Mouse (Mus musculus) CH12.LX (cell line): ENCODE measurements around the gene Soat1. TPM values are rescaled to one million over a fixed set of nuclear protein-coding genes. Genes with fewer than 3 reads are reported as not detected.

Experiments used
- DNase-seq: peaks from one replicate; pipeline ENCODE4 v3.0.0-alpha.2; 2013; ENCODE audit errors: extremely low read depth
- H3K27ac ChIP-seq: 2 replicates; pipeline ENCODE4 v1.5.1; 2012; ENCODE audit warnings: low read depth, mild to moderate bottlenecking, control low read depth, moderate library complexity; ENCODE audit not compliant: insufficient read depth
- H3K27me3 ChIP-seq: replicated peaks from 2 replicates; pipeline ENCODE3; 2012; ENCODE audit warnings: inconsistent platforms
- H3K36me3 ChIP-seq, 2 experiments: replicated peaks in 1 of 2; 2 replicates each; pipeline versions ENCODE3 to v1.6.1; 2012; ENCODE audit warnings: inconsistent platforms in 1 of 2, low read length in 1 of 2, mild to moderate bottlenecking in 1 of 2, mixed read lengths in 1 of 2, moderate library complexity in 1 of 2; ENCODE audit not compliant: control insufficient read depth in 1 of 2, insufficient read depth in 1 of 2
- H3K4me1 ChIP-seq, 2 experiments: 2 replicates each; pipeline ENCODE4 v1.6.1; 2012; ENCODE audit warnings: inconsistent platforms in 1 of 2, moderate library complexity in 1 of 2; ENCODE audit not compliant: insufficient read depth in 2 of 2, control insufficient read depth in 1 of 2
- H3K4me2 ChIP-seq: 2 replicates; pipeline ENCODE4 v1.6.1; 2012; ENCODE audit warnings: low read depth, mild to moderate bottlenecking, control low read depth; ENCODE audit not compliant: poor library complexity, insufficient read depth, severe bottlenecking
- H3K4me3 ChIP-seq, 3 experiments: fragments of 150-350 bp in 1 of 3; sonication (generic) in 1 of 3; replicated peaks in 1 of 3; 2 replicates each; pipeline versions ENCODE3 to v1.5.1; 2011 to 2012; ENCODE audit warnings: low read depth in 2 of 3, low read length in 2 of 3, mild to moderate bottlenecking in 2 of 3, moderate library complexity in 2 of 3, control low read depth in 1 of 3, improper control_type of control experiment in 1 of 3, inconsistent platforms in 1 of 3, mixed read lengths in 1 of 3; ENCODE audit not compliant: poor library complexity in 1 of 3
- H3K79me2 ChIP-seq: replicated peaks from 2 replicates; pipeline ENCODE4 v1.6.1; 2012; ENCODE audit warnings: mild to moderate bottlenecking, moderate library complexity; ENCODE audit not compliant: control insufficient read depth, poor library complexity, insufficient read depth, severe bottlenecking; ENCODE audit errors: extremely low read depth
- H3K9ac ChIP-seq: 2 replicates; pipeline ENCODE4 v1.6.1; 2012; ENCODE audit warnings: low read depth, mild to moderate bottlenecking, control low read depth, moderate library complexity; ENCODE audit not compliant: insufficient read depth
- H3K9me3 ChIP-seq: replicated peaks from 2 replicates; pipeline ENCODE3; 2012; ENCODE audit warnings: low read length, inconsistent platforms, mixed read lengths
- BHLHE40 ChIP-seq: IDR thresholded peaks from 2 replicates; pipeline ENCODE4 v1.6.1; 2011; ENCODE audit warnings: mild to moderate bottlenecking, low read depth, low read length, improper control_type of control experiment
- CHD1 ChIP-seq: IDR thresholded peaks from 2 replicates; pipeline ENCODE4 v1.6.1; 2012; ENCODE audit warnings: low read depth, low read length, improper control_type of control experiment, inconsistent platforms
- CHD2 ChIP-seq: IDR thresholded peaks from 2 replicates; pipeline ENCODE4 v1.6.1; 2011; ENCODE audit warnings: low read length, improper control_type of control experiment
- CTCF ChIP-seq, 2 experiments: IDR thresholded peaks in 1 of 2; conservative IDR thresholded peaks in 1 of 2; 2 replicates each; pipeline ENCODE4 v1.5.1; 2011 to 2012; ENCODE audit warnings: low read depth in 2 of 2, low read length in 2 of 2, improper control_type of control experiment in 1 of 2, inconsistent platforms in 1 of 2, mild to moderate bottlenecking in 1 of 2, moderate library complexity in 1 of 2
- E2F4 ChIP-seq: IDR thresholded peaks from 2 replicates; pipeline ENCODE4 v1.6.1; 2011; ENCODE audit warnings: low read depth, low read length, improper control_type of control experiment; ENCODE audit not compliant: insufficient replicate concordance
- ELF1 ChIP-seq: IDR thresholded peaks from 2 replicates; pipeline ENCODE4 v1.6.1; 2014; ENCODE audit warnings: low read depth, mild to moderate bottlenecking, inconsistent platforms, low read length, improper control_type of control experiment
- EP300 ChIP-seq: IDR thresholded peaks from 2 replicates; pipeline ENCODE4 v1.6.1; 2011; ENCODE audit warnings: low read length, improper control_type of control experiment
- ETS1 ChIP-seq: conservative IDR thresholded peaks from 2 replicates; pipeline ENCODE4 v1.6.1; 2012; ENCODE audit warnings: low read depth, mild to moderate bottlenecking, inconsistent platforms, low read length, improper control_type of control experiment, moderate library complexity
- GABPA ChIP-seq: IDR thresholded peaks from 2 replicates; pipeline ENCODE4 v1.6.1; 2012; ENCODE audit warnings: low read depth, low read length, improper control_type of control experiment, inconsistent platforms; ENCODE audit not compliant: insufficient replicate concordance
- HCFC1 ChIP-seq: IDR thresholded peaks from 2 replicates; pipeline ENCODE4 v1.6.1; 2012; ENCODE audit warnings: low read depth, mild to moderate bottlenecking, inconsistent platforms, low read length, improper control_type of control experiment
- IRF4 ChIP-seq: IDR thresholded peaks from 2 replicates; pipeline ENCODE4 v1.6.1; 2014; ENCODE audit warnings: low read depth, mild to moderate bottlenecking, inconsistent platforms, low read length, improper control_type of control experiment
- KAT2A ChIP-seq: IDR thresholded peaks from 2 replicates; pipeline ENCODE4 v1.6.1; 2012; ENCODE audit warnings: low read length, improper control_type of control experiment, inconsistent platforms; ENCODE audit not compliant: insufficient replicate concordance
- MAFK ChIP-seq: IDR thresholded peaks from 2 replicates; pipeline ENCODE4 v1.6.1; 2011; ENCODE audit warnings: low read length, improper control_type of control experiment; ENCODE audit not compliant: insufficient replicate concordance
- MAX ChIP-seq: IDR thresholded peaks from 2 replicates; pipeline ENCODE4 v1.6.1; 2011; ENCODE audit warnings: low read length, improper control_type of control experiment
- MAZ ChIP-seq: IDR thresholded peaks from 2 replicates; pipeline ENCODE4 v1.6.1; 2012; ENCODE audit warnings: low read depth, mild to moderate bottlenecking, inconsistent platforms, low read length, improper control_type of control experiment, moderate library complexity
- MXI1 ChIP-seq: IDR thresholded peaks from 2 replicates; pipeline ENCODE4 v1.6.1; 2011; ENCODE audit warnings: mild to moderate bottlenecking, low read depth, low read length, improper control_type of control experiment
- MYC ChIP-seq: IDR thresholded peaks from 2 replicates; pipeline ENCODE4 v1.6.1; 2011; ENCODE audit warnings: low read depth, mild to moderate bottlenecking, improper control_type of control experiment, low read length
- NELFE ChIP-seq: IDR thresholded peaks from 2 replicates; pipeline ENCODE4 v1.6.1; 2011; ENCODE audit warnings: low read depth, low read length, improper control_type of control experiment
- NRF1 ChIP-seq: IDR thresholded peaks from 2 replicates; pipeline ENCODE4 v1.6.1; 2014; ENCODE audit warnings: low read depth, mild to moderate bottlenecking, inconsistent platforms, low read length, improper control_type of control experiment, moderate library complexity
- PAX5 ChIP-seq: IDR thresholded peaks from 2 replicates; pipeline ENCODE4 v1.6.1; 2012; ENCODE audit warnings: low read length, inconsistent platforms, mixed read lengths
- POLR2A ChIP-seq: IDR thresholded peaks from 2 replicates; pipeline ENCODE4 v1.6.1; 2011; ENCODE audit warnings: low read depth, mild to moderate bottlenecking, improper control_type of control experiment, low read length
- POLR2AphosphoS2 ChIP-seq: IDR thresholded peaks from 2 replicates; pipeline ENCODE4 v1.6.1; 2011; ENCODE audit warnings: low read depth, low read length, improper control_type of control experiment
- RAD21 ChIP-seq: IDR thresholded peaks from 2 replicates; pipeline ENCODE4 v1.6.1; 2011; ENCODE audit warnings: low read depth, mild to moderate bottlenecking, low read length, improper control_type of control experiment, moderate library complexity
- RCOR1 ChIP-seq: conservative IDR thresholded peaks from 2 replicates; pipeline ENCODE4 v1.6.1; 2012; ENCODE audit warnings: low read depth, mild to moderate bottlenecking, inconsistent platforms, low read length, improper control_type of control experiment
- SIN3A ChIP-seq: IDR thresholded peaks from 2 replicates; pipeline ENCODE4 v1.6.1; 2012; ENCODE audit warnings: low read length, improper control_type of control experiment, inconsistent platforms
- SMC3 ChIP-seq: IDR thresholded peaks from 2 replicates; pipeline ENCODE4 v1.6.1; 2011; ENCODE audit warnings: low read depth, low read length, improper control_type of control experiment
- TBP ChIP-seq: conservative IDR thresholded peaks from 2 replicates; pipeline ENCODE4 v1.6.1; 2011; ENCODE audit warnings: low read depth, low read length, improper control_type of control experiment
- TCF12 ChIP-seq: IDR thresholded peaks from 2 replicates; pipeline ENCODE4 v1.6.1; 2014; ENCODE audit warnings: low read depth, mild to moderate bottlenecking, inconsistent platforms, low read length, improper control_type of control experiment
- UBTF ChIP-seq: IDR thresholded peaks from 2 replicates; pipeline ENCODE4 v1.6.1; 2012; ENCODE audit warnings: low read depth, mild to moderate bottlenecking, inconsistent platforms, low read length, improper control_type of control experiment, moderate library complexity
- USF1 ChIP-seq: IDR thresholded peaks from 2 replicates; pipeline ENCODE4 v1.6.1; 2014; ENCODE audit warnings: low read depth, mild to moderate bottlenecking, inconsistent platforms, low read length, improper control_type of control experiment
- USF2 ChIP-seq: conservative IDR thresholded peaks from 2 replicates; pipeline ENCODE4 v1.6.1; 2011; ENCODE audit warnings: low read depth, low read length, improper control_type of control experiment
- ZC3H11A ChIP-seq: IDR thresholded peaks from 2 replicates; pipeline ENCODE4 v1.6.1; 2012; ENCODE audit warnings: low read depth, mild to moderate bottlenecking, inconsistent platforms, low read length, improper control_type of control experiment
- ZKSCAN1 ChIP-seq: IDR thresholded peaks from 2 replicates; pipeline ENCODE4 v1.6.1; 2012; ENCODE audit warnings: low read depth, inconsistent platforms, low read length, improper control_type of control experiment, borderline replicate concordance
- ZMIZ1 ChIP-seq: IDR thresholded peaks from 2 replicates; pipeline ENCODE4 v1.6.1; 2012; ENCODE audit warnings: low read depth, mild to moderate bottlenecking, inconsistent platforms, low read length, improper control_type of control experiment
- dilution Hi-C: fragments of 300-500 bp; cut with MboI; formaldehyde crosslinking; loops from 2 replicates; pipeline ENCODE4 v1.14.3; 2020; ENCODE audit warnings: low sequenced_read_pairs; ENCODE audit not compliant: extremely low pct_unique_long_range_greater_than_20kb, extremely low pct_ligation_motif_present
- in situ Hi-C: fragments of 300-500 bp; cut with MboI; formaldehyde crosslinking; loops from 3 replicates; pipeline ENCODE4 v1.14.3; 2019; ENCODE audit warnings: low sequenced_read_pairs, low pct_ligation_motif_present, low pct_unique_long_range_greater_than_20kb, mixed read lengths
- polyA plus RNA-seq: library from polyadenylated mRNA; unstranded; fragments of >175 nt; gene quantifications from 2 replicates; pipeline ENCODE4 v1.2.1, GENCODE M21; 2012; ENCODE audit warnings: low read depth; ENCODE audit not compliant: insufficient read length
- total RNA-seq, 2 experiments: library from RNA; depleted of rRNA; stranded (reverse); fragments of 300-350 nt in 1 of 2; fragments of >200 nt in 1 of 2; gene quantifications; 2 replicates each; pipeline ENCODE4 v1.2.3; 2012 to 2014

Gene Soat1
- total and polyA plus RNA-seq, 3 experiments: 8.6 to 13.5 (median 10.3) TPM

- H3K36me3 ChIP-seq: no peaks in the 10 kb centered on the region
- H3K9me3 ChIP-seq: peaks cover 1% of the 10 kb centered on the region
- dilution Hi-C loops: no loop called here
- DNase-seq: peak; percentile 87
- in situ Hi-C loops: loop anchor here (25.0 kb wide), 1 partner anchor 217 kb away; no protein-coding TSS in a partner anchor
- peaks cover 5% of the 10 kb centered on the region in 2 experiments for H3K4me1 ChIP-seq
- no peaks in the 10 kb centered on the region for H3K79me2 ChIP-seq
- no peaks in the 10 kb centered on the region for H3K27me3 ChIP-seq
- TF ChIP-seq POLR2AphosphoS2 (peak; percentile 75; the same call in 1 of the 2 replicates), ZKSCAN1 (no peak), USF2 (no peak), NELFE (peak; percentile 84), MAZ (peak; percentile 85), PAX5 (no peak), UBTF (no peak), EP300 (0 out of 2 replicates have a peak, but pooled peaks have one; percentile 12), ETS1 (no peak), CTCF (conservative IDR thresholded peaks at IDR 0.05 in 1 of 2, IDR thresholded peaks at IDR 0.05 in 1 of 2; ENCODE audit: low read depth in 2 of 2, low read length in 2 of 2) (no peak), RAD21 (no peak), NRF1 (peak; percentile 85), MXI1 (peak; percentile 98), E2F4 (0 out of 2 replicates have a peak, but pooled peaks have one; percentile 53), CHD1 (no peak), BHLHE40 (peak; percentile 47; the same call in 1 of the 2 replicates), SMC3 (no peak), RCOR1 (no peak), GABPA (no peak), POLR2A (peak; percentile 75), SIN3A (peak; percentile 99), USF1 (no peak), ZMIZ1 (peak; percentile 75), ELF1 (peak; percentile 96), ZC3H11A (no peak), KAT2A (0 out of 2 replicates have a peak, but pooled peaks have one; percentile 38), TCF12 (peak; percentile 63; the same call in 1 of the 2 replicates), MAX (peak; percentile 65), CHD2 (no peak), MYC (0 out of 2 replicates have a peak, but pooled peaks have one; percentile 41), TBP (no peak), HCFC1 (peak; percentile 63), IRF4 (peak; percentile 47), MAFK (no peak)
- peak within 1 kb of the TSS; percentile 48 to 60 (median 59) for H3K4me3 ChIP-seq
- H3K9ac ChIP-seq: peak within 1 kb of the TSS; percentile 55
- H3K4me2 ChIP-seq: peak within 1 kb of the TSS; percentile 47; the same call in 1 of the 2 replicates
- H3K27ac ChIP-seq: no peak within 1 kb of the TSS; the same call in 1 of the 2 replicates
Measured at GRCm38 (mm10) chr1:156420671-156421297, 53.3 kb downstream of the Soat1 start, which contains the start of gene Axdnd1. Axdnd1 (minus strand) TSS chr1:156421159.
